Comparison of ENCODE assay signal across 18 mouse cellular contexts in the genomic region with DNA sequence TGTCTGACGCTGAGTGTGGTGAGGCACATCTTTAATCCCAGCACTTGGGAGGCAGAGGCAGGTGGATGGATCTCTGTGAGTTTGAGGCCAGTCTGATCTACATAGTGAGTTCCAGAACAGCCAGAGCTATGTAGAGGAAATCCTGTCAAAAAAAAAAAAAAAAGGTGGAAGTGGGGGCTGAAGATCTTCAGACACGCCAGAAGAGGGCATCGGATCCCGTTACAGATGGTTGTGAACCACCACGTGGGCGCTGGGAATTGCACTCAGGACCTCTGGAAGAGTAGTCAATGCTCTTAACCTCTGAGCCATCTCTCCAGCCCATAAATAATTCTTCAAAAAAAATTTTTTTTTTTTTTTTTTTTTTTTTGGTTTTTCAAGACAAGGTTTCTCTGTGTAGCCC. TPM values are rescaled to one million over a fixed set of nuclear protein-coding genes. Genes with fewer than 3 reads are reported as not detected.
DNase-seq lines count a peak whose midpoint lies in the region; TF ChIP-seq lines count a peak whose summit lies in the region.
"Not testable (repeated sequence)": the region's sequence is repeated elsewhere in the genome, so short reads cannot be mapped to it uniquely, and the experiment has no call there.
"Had no signal": no experiment of that assay in that cellular context is flagged by ENCODE, and none has a peak within 500 bp of the region (broad histone marks: within the 10 kb centered on the region; RNA-seq: fewer than 3 reads in every experiment).

No protein-coding gene starts in this region.

- not testable (repeated sequence) for H3K27me3 ChIP-seq in CH12.LX (replicated peaks)

- TF ChIP-seq RAD21 in CH12.LX (IDR thresholded peaks at IDR 0.05; ENCODE audit: low read depth, low read length), result not testable (repeated sequence)

- H3K4me3 ChIP-seq in CH12.LX (replicated peaks in 1 of 3; ENCODE audit: low read depth in 2 of 3, low read length in 2 of 3, poor library complexity in 1 of 3) (peak overlapping the region in 2 of 3 experiments; percentile 40 to 58), macrophage (ENCODE audit: inconsistent target) (peak overlapping the region; percentile 41; the same call in 1 of the 2 replicates)
- H3K4me3 ChIP-seq in ES-E14 (ENCODE audit: insufficient read depth in 1 of 2, low read depth in 1 of 2, low read length in 2 of 2, poor library complexity in 1 of 2, severe bottlenecking in 1 of 2), result not testable (repeated sequence)
- H3K4me3 ChIP-seq in bone marrow macrophage, adult 2 months (ENCODE audit: insufficient read depth, low read length), result peak overlapping the region; percentile 36

- not testable (repeated sequence) for TF ChIP-seq POLR2A in CH12.LX (IDR thresholded peaks at IDR 0.05; ENCODE audit: low read depth, low read length); bone marrow macrophage, adult 2 months (IDR thresholded peaks at IDR 0.05; ENCODE audit: borderline replicate concordance, low read depth, low read length)

- in situ Hi-C loops in CH12.LX (cut with MboI; ENCODE audit: low pct_ligation_motif_present, low pct_unique_long_range_greater_than_20kb, low sequenced_read_pairs); ES-E14 (cut with MboI; ENCODE audit: low sequenced_read_pairs in 2 of 2, unreplicated experiment in 2 of 2): not testable (repeated sequence)

- H3K9me3 ChIP-seq in CH12.LX (replicated peaks; ENCODE audit: low read length); ES-E14 (ENCODE audit: control insufficient read depth, insufficient read depth, low read depth, low read length): not testable (repeated sequence)

- not testable (repeated sequence) for DNase-seq in CH12.LX (ENCODE audit: extremely low read depth); ES-E14 (ENCODE audit: low read depth, low spot score)
- DNase-seq in R1 (ENCODE audit: low read depth, low spot score), result peak; percentile 45

- WGBS in macrophage (ENCODE audit: missing documents), result 63% methylated on average over 6 of the region's 6 CpGs

- peak overlapping the region; percentile 91 for H3K9ac ChIP-seq in CH12.LX (ENCODE audit: insufficient read depth, low read depth)
- H3K9ac ChIP-seq in ES-E14 (ENCODE audit: insufficient read depth, low read depth, low read length, poor library complexity, severe bottlenecking), result not testable (repeated sequence)

- peaks cover 4 to 21% of the 10 kb centered on the region in 2 experiments for H3K4me1 ChIP-seq in CH12.LX (ENCODE audit: control insufficient read depth in 1 of 2, insufficient read depth in 2 of 2)
- not testable (repeated sequence) for H3K4me1 ChIP-seq in ES-E14 (ENCODE audit: control insufficient read depth in 2 of 2, insufficient read depth in 2 of 2, low read length in 2 of 2, poor library complexity in 1 of 2)
- peaks cover 11% of the 10 kb centered on the region for H3K4me1 ChIP-seq in bone marrow macrophage, adult 2 months (ENCODE audit: control insufficient read depth, insufficient read depth, low read length)

- dilution Hi-C loops in CH12.LX (cut with MboI; ENCODE audit: extremely low pct_ligation_motif_present, extremely low pct_unique_long_range_greater_than_20kb, low sequenced_read_pairs), result not testable (repeated sequence)

- not testable (repeated sequence) for TF ChIP-seq CTCF in CH12.LX (conservative IDR thresholded peaks at IDR 0.05 in 1 of 2, IDR thresholded peaks at IDR 0.05 in 1 of 2; ENCODE audit: low read depth in 2 of 2, low read length in 2 of 2); bone marrow macrophage, adult 2 months (IDR thresholded peaks at IDR 0.05; ENCODE audit: low read depth, low read length)

- H3K36me3 ChIP-seq in CH12.LX (replicated peaks in 1 of 2; ENCODE audit: control insufficient read depth in 1 of 2, insufficient read depth in 1 of 2, low read length in 1 of 2) (peaks cover 7 to 26% of the 10 kb centered on the region in 2 experiments), macrophage (ENCODE audit: inconsistent target) (peaks cover 22% of the 10 kb centered on the region)
- not testable (repeated sequence) for H3K36me3 ChIP-seq in ES-E14 (ENCODE audit: control insufficient read depth, insufficient read depth, low read length, poor library complexity, severe bottlenecking)

- not testable (repeated sequence) for TF ChIP-seq EP300 in CH12.LX (IDR thresholded peaks at IDR 0.05; ENCODE audit: low read length)

- H3K79me2 ChIP-seq in CH12.LX (replicated peaks; ENCODE audit: control insufficient read depth, extremely low read depth, insufficient read depth, poor library complexity, severe bottlenecking), result not testable (repeated sequence)
- H3K79me2 ChIP-seq in macrophage (ENCODE audit: inconsistent target), result peaks cover 14% of the 10 kb centered on the region; the same call in 1 of the 2 replicates

- peak overlapping the region; percentile 65 for H3K4me2 ChIP-seq in CH12.LX (ENCODE audit: insufficient read depth, low read depth, poor library complexity, severe bottlenecking)

- not testable (repeated sequence) for H3K27ac ChIP-seq in CH12.LX (ENCODE audit: insufficient read depth, low read depth); ES-E14 (ENCODE audit: insufficient read depth, low read depth, low read length, poor library complexity, severe bottlenecking)
- H3K27ac ChIP-seq in bone marrow macrophage, adult 2 months (ENCODE audit: insufficient read depth, low read depth, low read length), result peak overlapping the region; percentile 85
- H3K27ac ChIP-seq in macrophage, result peak overlapping the region; percentile 89

TF ChIP-seq in CH12.LX, 34 proteins besides CTCF, POLR2A, EP300 and RAD21:
- TF ChIP-seq ZNF384 (IDR thresholded peaks at IDR 0.05; ENCODE audit: low read depth, low read length), result peak; percentile 83

TF ChIP-seq in ES-E14, 5 proteins besides CTCF, POLR2A, EP300 and RAD21:
- TF ChIP-seq ZNF384 (IDR thresholded peaks at IDR 0.05; ENCODE audit: low read depth, low read length), result peak; percentile 76

RNA-seq across cellular contexts. Expression of a gene that starts 6.2 kb away (rescaled TPM):
- not detected in 2 replicates for total RNA-seq in CH12.LX (2012; rRNA removed)
- not detected in 2 replicates for total RNA-seq in CH12.LX (2014; rRNA removed)
- polyA plus RNA-seq in CH12.LX (2012; ENCODE audit: insufficient read length, low read depth), result not detected in 2 replicates
- 1.8 and 2.1 TPM in 2 replicates for total RNA-seq in ES-E14 (2012; rRNA removed)
- polyA plus RNA-seq in bone marrow macrophage, adult 2 months (2012; ENCODE audit: insufficient read depth, insufficient read length, missing spikeins), result not detected in 2 replicates
- not detected for total RNA-seq in macrophage (2018; cell fraction: chromatin; rRNA removed)
- total RNA-seq in macrophage (2018; cell fraction: cytosol; rRNA removed), result under 1 TPM in 1 of 26 experiments, not detected in 25; 0.05 TPM
- total RNA-seq in macrophage (2018; cell fraction: nucleus; rRNA removed), result not detected
- not detected in 3 replicates for polyA plus RNA-seq in macrophage (2018)
- total RNA-seq: adrenal gland, adult 18-20 months; adrenal gland, adult 8-10 months; adrenal gland, postnatal 14 days; adrenal gland, postnatal 36 days; common myeloid progenitor, adult 5-6 weeks had no signal
- polyA plus RNA-seq: activated CD4-positive, CD25-positive, alpha-beta regulatory T cell, adult 4 months; CD4-positive, CD25-positive, alpha-beta regulatory T cell, adult 4 months; erythroblast, embryonic 14.5 days; forebrain, embryonic 14.5 days; forebrain, embryonic 16.5 days; Patski had no signal

RNA-seq across cellular contexts. Expression of a gene that starts 30.6 kb away (rescaled TPM):
- total RNA-seq in CH12.LX (2012; rRNA removed), result 25.7 and 30.9 TPM in 2 replicates
- total RNA-seq in CH12.LX (2014; rRNA removed), result 24.3 and 25.9 TPM in 2 replicates
- polyA plus RNA-seq in CH12.LX (2012; ENCODE audit: insufficient read length, low read depth), result 54.4 and 56.2 TPM in 2 replicates
- 37.7 and 43.9 TPM in 2 replicates for total RNA-seq in ES-E14 (2012; rRNA removed)
- 23.7 and 33.0 TPM in 2 replicates for polyA plus RNA-seq in bone marrow macrophage, adult 2 months (2012; ENCODE audit: insufficient read depth, insufficient read length, missing spikeins)
- total RNA-seq in macrophage (2018; cell fraction: chromatin; rRNA removed), result 10 to 100 TPM in 23 of 26 experiments, 1 to 10 TPM in 3; 8.1 to 91.6 (median 41.1) TPM
- 10 to 100 TPM in 25 of 26 experiments, 1 to 10 TPM in 1; 9.7 to 38.1 (median 30.1) TPM for total RNA-seq in macrophage (2018; cell fraction: cytosol; rRNA removed)
- 10 to 100 TPM in 25 of 26 experiments, 1 to 10 TPM in 1; 9.7 to 82.4 (median 35.2) TPM for total RNA-seq in macrophage (2018; cell fraction: nucleus; rRNA removed)
- 23.5 to 36.0 TPM (median 28.7 TPM) in 3 replicates for polyA plus RNA-seq in macrophage (2018)

RNA-seq across cellular contexts. Expression of a gene that starts 30.6 kb away (rescaled TPM):
- total RNA-seq in CH12.LX (2012; rRNA removed), result not detected in 2 replicates
- total RNA-seq in CH12.LX (2014; rRNA removed), result not detected in 2 replicates
- polyA plus RNA-seq in CH12.LX (2012; ENCODE audit: insufficient read length, low read depth), result 12.3 and 14.5 TPM in 2 replicates
- not detected in 2 replicates for total RNA-seq in ES-E14 (2012; rRNA removed)
- 3.6 TPM in 1 of 2 replicates, not detected in the other for polyA plus RNA-seq in bone marrow macrophage, adult 2 months (2012; ENCODE audit: insufficient read depth, insufficient read length, missing spikeins)
- total RNA-seq in macrophage (2018; cell fraction: chromatin; rRNA removed), result 10 to 100 TPM in 1 of 26 experiments, 1 to 10 TPM in 2, under 1 TPM in 1, not detected in 22; 0.90 to 13.4 (median 8.5) TPM
- not detected for total RNA-seq in macrophage (2018; cell fraction: cytosol; rRNA removed)
- 10 to 100 TPM in 1 of 26 experiments, 1 to 10 TPM in 2, not detected in 23; 1.7 to 13.6 (median 5.6) TPM for total RNA-seq in macrophage (2018; cell fraction: nucleus; rRNA removed)
- polyA plus RNA-seq in macrophage (2018), result 11.6 TPM in 1 of 3 replicates, not detected in the others
- total RNA-seq: common myeloid progenitor, adult 5-6 weeks had no signal
- polyA plus RNA-seq: brain, embryonic 14.5 days; embryonic facial prominence, embryonic 11.5 days had no signal
